Mouse (Mus musculus): ENCODE measurements around the gene Mphosph6.

DNA sequence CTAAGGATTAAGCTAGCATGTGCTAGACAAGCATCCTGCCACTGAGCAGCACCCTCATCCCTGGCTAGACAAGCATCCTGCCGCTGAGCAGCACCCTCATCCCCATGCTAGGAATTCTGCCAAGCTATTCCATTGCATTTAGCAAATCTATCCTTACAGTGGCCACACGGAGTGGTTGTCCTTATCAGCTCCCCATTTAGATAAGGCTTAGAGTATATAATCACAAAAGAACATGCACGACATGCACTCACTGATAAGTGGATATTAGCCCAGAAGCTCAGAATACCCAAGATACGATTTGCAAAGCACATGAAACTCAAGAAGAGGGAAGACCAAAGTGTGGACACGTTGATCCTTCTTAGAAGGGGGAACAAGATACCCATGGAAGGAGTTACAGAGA is 35.8 kb downstream of the Mphosph6 start:
- no peak for TF ChIP-seq CTCF (IDR thresholded peaks at IDR 0.05; ENCODE audit: low read depth, low read length)
- TF ChIP-seq POLR2A (IDR thresholded peaks at IDR 0.05; ENCODE audit: insufficient read depth, low read length), result no peak
- TF ChIP-seq EP300 (IDR thresholded peaks at IDR 0.05; ENCODE audit: insufficient read depth, low read depth, low read length), result no peak
